Mouse (Mus musculus) myocyte (in vitro differentiated cells): ENCODE measurements around the gene Cpvl.

Source experiments
- E2F4 ChIP-seq: IDR thresholded peaks from one replicate; pipeline ENCODE4 v1.6.1; 2011; ENCODE audit warnings: mild to moderate bottlenecking, control low read depth, moderate library complexity; ENCODE audit not compliant: insufficient read depth
- MAX ChIP-seq: IDR thresholded peaks from one replicate; pipeline ENCODE4 v1.6.1; 2011; ENCODE audit warnings: low read depth, mild to moderate bottlenecking, control low read depth
- POLR2A ChIP-seq: IDR thresholded peaks from one replicate; pipeline ENCODE4 v1.6.1; 2011; ENCODE audit warnings: low read depth, mild to moderate bottlenecking, control low read depth, moderate library complexity; ENCODE audit not compliant: insufficient read length
- REST ChIP-seq: IDR thresholded peaks from one replicate; pipeline ENCODE4 v1.6.1; 2011; ENCODE audit warnings: mild to moderate bottlenecking, control low read depth, moderate library complexity; ENCODE audit not compliant: insufficient read depth, insufficient read length
- USF1 ChIP-seq: IDR thresholded peaks from one replicate; pipeline ENCODE4 v1.6.1; 2011; ENCODE audit warnings: low read depth, mild to moderate bottlenecking, control low read depth, moderate library complexity

- TF ChIP-seq POLR2A (no peak), REST (no peak), MAX (no peak), USF1 (no peak), E2F4 (no peak)
Observed at GRCm38 (mm10) chr6:53917026-53917558, 61.4 kb downstream of the Cpvl start.
